In genomic region chr6:137205662-137206400, GRCm38 (mm10) we compare ENCODE assay signal across 9 mouse cellular contexts. TPM values are rescaled to one million over a fixed set of nuclear protein-coding genes. Genes with fewer than 3 reads are reported as not detected.
A peak's percentile ranks its signal among the peaks of the same experiment; 100 is the strongest.
DNase-seq lines count a peak whose midpoint lies in the region; ATAC-seq and TF ChIP-seq lines count a peak whose summit lies in the region.
"Had no signal": no experiment of that assay in that cellular context is flagged by ENCODE, and none has a peak within 500 bp of the region (broad histone marks: within the 10 kb centered on the region; RNA-seq: fewer than 3 reads in every experiment).

No protein-coding gene starts in this region.

- no peak overlapping the region for H3K4me3 ChIP-seq in liver, adult 2 months (ENCODE audit: insufficient read depth, low read depth, low read length)
- H3K4me3 ChIP-seq in liver, embryonic 12.5 days, result no peak overlapping the region
- H3K4me3 ChIP-seq in limb, embryonic 10.5 days, result no peak overlapping the region
- H3K4me3 ChIP-seq: limb, embryonic 13.5 days had no signal

- ATAC-seq in frontal cortex, adult (ENCODE audit: low TSS enrichment), result peak; percentile 93
- no peak for ATAC-seq in liver, embryonic 12.5 days

- no peak overlapping the region for H3K9ac ChIP-seq in liver, adult 2 months (ENCODE audit: low read depth, low read length)
- no peak overlapping the region for H3K9ac ChIP-seq in liver, embryonic 12.5 days
- H3K9ac ChIP-seq: limb, embryonic 13.5 days had no signal

- no peak overlapping the region for H3K27ac ChIP-seq in liver, adult 2 months (replicated peaks; ENCODE audit: insufficient read depth, low read depth, low read length)
- H3K27ac ChIP-seq in liver, embryonic 12.5 days, result no peak overlapping the region
- no peak overlapping the region for H3K27ac ChIP-seq in limb, embryonic 10.5 days
- H3K27ac ChIP-seq: limb, embryonic 13.5 days had no signal

- no peaks in the 10 kb centered on the region for H3K36me3 ChIP-seq in liver, adult 2 months (ENCODE audit: control insufficient read depth, insufficient read depth, low read length)
- no peaks in the 10 kb centered on the region for H3K36me3 ChIP-seq in liver, embryonic 12.5 days
- no peaks in the 10 kb centered on the region for H3K36me3 ChIP-seq in limb, embryonic 10.5 days
- H3K36me3 ChIP-seq: limb, embryonic 13.5 days had no signal

- no peak overlapping the region for H3K4me2 ChIP-seq in liver, embryonic 12.5 days
- H3K4me2 ChIP-seq: limb, embryonic 13.5 days had no signal

- no peaks in the 10 kb centered on the region for H3K27me3 ChIP-seq in liver, adult 2 months (ENCODE audit: control insufficient read depth, insufficient read depth, low read length)
- H3K27me3 ChIP-seq in liver, embryonic 12.5 days (replicated peaks), result no peaks in the 10 kb centered on the region
- H3K27me3 ChIP-seq in limb, embryonic 10.5 days (ENCODE audit: low read depth, poor library complexity, severe bottlenecking), result no peaks in the 10 kb centered on the region
- H3K27me3 ChIP-seq: limb, embryonic 13.5 days had no signal

- no peaks in the 10 kb centered on the region for H3K79me2 ChIP-seq in liver, adult 2 months (ENCODE audit: control insufficient read depth, insufficient read depth, low read length)

- DNase-seq in frontal cortex, postnatal 14 days (ENCODE audit: low spot score in 2 of 2), result no peak
- DNase-seq in liver, adult 2 months (ENCODE audit: extremely low read depth, low read depth, low spot score), result peak; percentile 16
- peak; percentile 77 for DNase-seq in brain, adult 2 months (ENCODE audit: low read depth, low spot score)
- peak; percentile 25 for DNase-seq in limb, embryonic 10.5 days (ENCODE audit: low spot score)
- no peak for DNase-seq in adrenal gland, postnatal 4 days (ENCODE audit: low spot score in 2 of 2)
- no peak for DNase-seq in gastrocnemius, adult 18-20 months (ENCODE audit: low spot score)

- no peak for TF ChIP-seq POLR2A in liver, adult 2 months (IDR thresholded peaks at IDR 0.05; ENCODE audit: extremely low read depth, insufficient read depth, low read length)

- no peak for TF ChIP-seq CTCF in liver, adult 2 months (IDR thresholded peaks at IDR 0.05; ENCODE audit: low read depth, low read length)

- WGBS in liver, adult 2 months, result 55% methylated on average over 11 of the region's 11 CpGs
- WGBS in liver, embryonic 12.5 days (ENCODE audit: insufficient replicate concordance), result 47% methylated on average over 11 of the region's 11 CpGs
- 68% methylated on average over 11 of the region's 11 CpGs for WGBS in limb, embryonic 10.5 days

- no peaks in the 10 kb centered on the region for H3K9me3 ChIP-seq in liver, embryonic 12.5 days (replicated peaks)
- H3K9me3 ChIP-seq in limb, embryonic 10.5 days (replicated peaks), result no peaks in the 10 kb centered on the region
- H3K9me3 ChIP-seq: limb, embryonic 13.5 days had no signal

- no peaks in the 10 kb centered on the region for H3K4me1 ChIP-seq in liver, adult 2 months (ENCODE audit: control insufficient read depth, insufficient read depth, low read length)
- no peaks in the 10 kb centered on the region for H3K4me1 ChIP-seq in liver, embryonic 12.5 days
- H3K4me1 ChIP-seq in limb, embryonic 10.5 days, result no peaks in the 10 kb centered on the region
- H3K4me1 ChIP-seq: limb, embryonic 13.5 days had no signal

RNA-seq across cellular contexts. Expression of gene Rerg, which starts 35.5 kb away (rescaled TPM):
- 2.2 and 2.8 TPM in 2 replicates for total RNA-seq in liver, adult 2 months (2014; rRNA removed)
- polyA plus RNA-seq in liver, adult 2 months (2012; rRNA removed), result 1.3 and 2.2 TPM in 2 replicates
- polyA plus RNA-seq in liver, embryonic 12.5 days (2016; fragmentation: Nextera tagmentation; extraction: Ambion mirVana), result 2.8 and 3.0 TPM in 2 replicates
- polyA plus RNA-seq in limb, embryonic 10.5 days (2016; fragmentation: Nextera tagmentation; extraction: Ambion mirVana), result 1.2 and 1.3 TPM in 2 replicates
- 100 to 1,000 TPM; 110 to 116 TPM for total RNA-seq in adrenal gland, postnatal 4 days (2021)
- total RNA-seq in gastrocnemius, adult 18-20 months (2021), result 1 to 10 TPM in 1 of 2 experiments, under 1 TPM in 1; 0.78 to 1.2 TPM

RNA-seq across cellular contexts. Expression of gene Ptpro, which starts 46.3 kb away (rescaled TPM):
- 0.65 and 1.3 TPM in 2 replicates for total RNA-seq in liver, adult 2 months (2014; rRNA removed)
- 0.24 and 0.51 TPM in 2 replicates for polyA plus RNA-seq in liver, adult 2 months (2012; rRNA removed)
- 0.49 and 0.51 TPM in 2 replicates for polyA plus RNA-seq in liver, embryonic 12.5 days (2016; fragmentation: Nextera tagmentation; extraction: Ambion mirVana)
- 0.10 and 0.24 TPM in 2 replicates for polyA plus RNA-seq in limb, embryonic 10.5 days (2016; fragmentation: Nextera tagmentation; extraction: Ambion mirVana)
- total RNA-seq in adrenal gland, postnatal 4 days (2021), result 1 to 10 TPM; 2.5 to 9.0 TPM
- under 1 TPM; 0.48 to 0.59 TPM for total RNA-seq in gastrocnemius, adult 18-20 months (2021)

Comparison
In these comparisons a context has a peak if more than half of its experiments do, and no peak if none do; other contexts are left out.
1. DNase-seq: peak in liver, adult 2 months (single experiment), brain, adult 2 months (single experiment) and limb, embryonic 10.5 days (single experiment); none in frontal cortex, postnatal 14 days (0 of 2), adrenal gland, postnatal 4 days (0 of 2) and gastrocnemius, adult 18-20 months (single experiment).
2. RNA of gene Rerg, which starts 35.5 kb away (total RNA-seq): 110 to 116 TPM in adrenal gland, postnatal 4 days; 2.2 to 2.8 TPM in liver, adult 2 months and 0.78 to 1.2 TPM in gastrocnemius, adult 18-20 months; every median in the first group is over 10 times any median in the second.